Mouse (Mus musculus) right cerebral cortex, postnatal 25 days (tissue): ENCODE measurements at regions not wholly inside any gene's neighbourhood (a gene's known extent, or its start where the extent isn't known, plus 50 kb on each side); places are given as distances from the start of the nearest gene placed in this dataset.
"Not testable (repeated sequence)": the region's sequence is repeated elsewhere in the genome, so short reads cannot be mapped to it uniquely, and the experiment has no call there.

Experiments
- DNase-seq: peaks from one replicate; pipeline ENCODE4 v3.0.0; 2022

- DNase-seq: no peak
Measured at GRCm38 (mm10) chr1:94969543-94969942, 343.9 kb upstream of the Fam174a start.

GRCm38 (mm10) chr1:94970103-94970759, 343.2 kb upstream of the Fam174a start:
- DNase-seq: no peak

GRCm38 (mm10) chr1:94993338-94993737, 320.1 kb upstream of the Fam174a start:
- DNase-seq: no peak

- DNase-seq: no peak
Measured at GRCm38 (mm10) chr1:95003900-95004299, 309.5 kb upstream of the Fam174a start.

GRCm38 (mm10) chr1:95030579-95030978, 282.8 kb upstream of the Fam174a start:
- DNase-seq: no peak

GRCm38 (mm10) chr1:95033661-95034414, 279.6 kb upstream of the Fam174a start:
- DNase-seq: not testable (repeated sequence)

GRCm38 (mm10) chr1:95038411-95038810, 275.0 kb upstream of the Fam174a start:
- DNase-seq: no peak

- no peak for DNase-seq
Measured at GRCm38 (mm10) chr1:95040332-95040731, 273.1 kb upstream of the Fam174a start.

- DNase-seq: no peak
Measured at GRCm38 (mm10) chr1:95043355-95043754, 270.1 kb upstream of the Fam174a start.

- DNase-seq: no peak
Measured at GRCm38 (mm10) chr1:95064330-95065193, 248.9 kb upstream of the Fam174a start.

GRCm38 (mm10) chr1:95065620-95066019, 247.8 kb upstream of the Fam174a start:
- no peak for DNase-seq

- no peak for DNase-seq
Measured at GRCm38 (mm10) chr1:95066040-95066439, 247.4 kb upstream of the Fam174a start.

- DNase-seq: no peak
Measured at GRCm38 (mm10) chr1:95075151-95075550, 238.3 kb upstream of the Fam174a start.

- DNase-seq: no peak
Measured at GRCm38 (mm10) chr1:95109966-95110365, 203.5 kb upstream of the Fam174a start.

- no peak for DNase-seq
Measured at GRCm38 (mm10) chr1:95113493-95113892, 199.9 kb upstream of the Fam174a start.

GRCm38 (mm10) chr1:95147531-95147930, 165.9 kb upstream of the Fam174a start:
- DNase-seq: no peak

GRCm38 (mm10) chr1:95174013-95174582, 139.3 kb upstream of the Fam174a start:
- no peak for DNase-seq

- peak; percentile 42 for DNase-seq
Measured at GRCm38 (mm10) chr1:95218912-95219311, 94.5 kb upstream of the Fam174a start.

GRCm38 (mm10) chr1:95223289-95223688, 90.1 kb upstream of the Fam174a start:
- DNase-seq: no peak

- no peak for DNase-seq
Measured at GRCm38 (mm10) chr1:95241671-95242150, 71.7 kb upstream of the Fam174a start.
